Mouse (Mus musculus): ENCODE measurements at regions not wholly inside any gene's neighbourhood (a gene's known extent, or its start where the extent isn't known, plus 50 kb on each side); places are given as distances from the start of the nearest gene placed in this dataset.

GRCm38 (mm10) chr3:148424089-148424488, 566.3 kb downstream of the Adgrl2 start:
- TF ChIP-seq POLR2A (IDR thresholded peaks at IDR 0.05; ENCODE audit: borderline replicate concordance, extremely low read depth, low read depth, low read length) (no peak), CTCF (IDR thresholded peaks at IDR 0.05; ENCODE audit: insufficient read depth, low read length) (no peak)
